Mouse (Mus musculus) intestine, embryonic 16.5 days (tissue): ENCODE results near the gene Vmn2r84. TPM values are rescaled to one million over a fixed set of nuclear protein-coding genes. Genes with fewer than 3 reads are reported as not detected.

ENCODE experiments used
- ATAC-seq: fragments of 200-750 bp; cut with Nextera tagmentation; 2 replicates; pipeline ENCODE4 v1.8.0; 2017; ENCODE audit warnings: moderate TSS enrichment, moderate library complexity
- H3K27ac ChIP-seq: fragments of 300-500 bp; sonication (generic); 2 replicates; pipeline ENCODE4 v1.5.1; 2014; ENCODE audit warnings: mild to moderate bottlenecking, low read length
- H3K27me3 ChIP-seq: fragments of 300-500 bp; sonication (generic); replicated peaks from 2 replicates; pipeline ENCODE4 v1.6.1; 2014; ENCODE audit warnings: low read length, control low read depth, mixed read lengths; ENCODE audit not compliant: control insufficient read depth, insufficient read depth
- H3K36me3 ChIP-seq: fragments of 300-500 bp; sonication (generic); 2 replicates; pipeline ENCODE4 v1.6.1; 2014; ENCODE audit warnings: low read length, control low read depth; ENCODE audit not compliant: control insufficient read depth, insufficient read depth
- H3K4me1 ChIP-seq: fragments of 300-500 bp; sonication (generic); 2 replicates; pipeline ENCODE4 v1.6.1; 2014; ENCODE audit warnings: low read length, control low read depth, mixed read lengths; ENCODE audit not compliant: control insufficient read depth, insufficient read depth
- H3K4me2 ChIP-seq: fragments of 300-500 bp; sonication (generic); 2 replicates; pipeline ENCODE4 v1.6.1; 2014; ENCODE audit warnings: low read depth, low read length, control low read depth
- H3K4me3 ChIP-seq: fragments of 300-500 bp; sonication (generic); 2 replicates; pipeline ENCODE4 v1.5.1; 2014; ENCODE audit warnings: mild to moderate bottlenecking, low read length
- H3K9ac ChIP-seq: fragments of 300-500 bp; sonication (generic); 2 replicates; pipeline ENCODE4 v1.6.1; 2014; ENCODE audit warnings: low read depth, low read length
- H3K9me3 ChIP-seq: fragments of 300-500 bp; sonication (generic); 2 replicates; pipeline ENCODE4 v1.6.1; 2016; ENCODE audit warnings: low read length, control low read depth; ENCODE audit not compliant: control insufficient read depth
- WGBS: fragments of 180-500 bp; shearing (Covaris S2); extraction: QIAGEN DNeasy Blood & Tissue Kit; methylation state at CpG from one replicate; pipeline ENCODE4 v1.1.7; 2014; 5-methylcytosine and 5-hydroxymethylcytosine counted together
- polyA plus RNA-seq: library from polyadenylated mRNA; unstranded; fragments of >200 nt; fragmentation: Nextera tagmentation; extraction: Ambion mirVana; gene quantifications from 2 replicates; pipeline ENCODE4 v1.2.1, GENCODE M21; 2015

Gene Vmn2r84
- polyA plus RNA-seq, 1 experiment from 2014 or later: not detected

DNA sequence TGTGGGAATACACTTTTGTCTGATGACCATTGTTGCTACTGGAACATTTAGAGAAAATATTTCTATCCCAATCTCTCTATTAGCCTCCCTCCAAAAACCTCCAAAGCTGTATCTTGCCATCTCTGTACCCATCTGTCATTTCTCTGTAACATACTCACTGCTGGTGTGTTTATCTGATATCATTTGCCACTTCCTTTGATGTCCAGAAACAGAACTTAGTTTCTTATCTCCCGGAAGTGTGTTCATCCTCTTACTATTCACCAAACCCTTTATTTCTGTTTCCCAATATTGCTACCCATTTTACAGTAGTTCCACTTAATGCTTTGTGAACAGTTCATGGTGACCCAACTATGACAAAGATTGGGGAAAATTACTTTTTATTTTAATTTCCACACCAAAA is 57.7 kb downstream of the Vmn2r84 start:
- H3K9me3 ChIP-seq: no peaks in the 10 kb centered on the region
- no peak overlapping the region for H3K9ac ChIP-seq
- H3K4me1 ChIP-seq: no peaks in the 10 kb centered on the region
- WGBS: 60% methylated on average over 1 of the region's 1 CpGs
- no peak for ATAC-seq
- H3K27ac ChIP-seq: no peak overlapping the region
- no peak overlapping the region for H3K4me2 ChIP-seq
- H3K36me3 ChIP-seq: no peaks in the 10 kb centered on the region
- H3K4me3 ChIP-seq: no peak overlapping the region
- no peaks in the 10 kb centered on the region for H3K27me3 ChIP-seq

DNA sequence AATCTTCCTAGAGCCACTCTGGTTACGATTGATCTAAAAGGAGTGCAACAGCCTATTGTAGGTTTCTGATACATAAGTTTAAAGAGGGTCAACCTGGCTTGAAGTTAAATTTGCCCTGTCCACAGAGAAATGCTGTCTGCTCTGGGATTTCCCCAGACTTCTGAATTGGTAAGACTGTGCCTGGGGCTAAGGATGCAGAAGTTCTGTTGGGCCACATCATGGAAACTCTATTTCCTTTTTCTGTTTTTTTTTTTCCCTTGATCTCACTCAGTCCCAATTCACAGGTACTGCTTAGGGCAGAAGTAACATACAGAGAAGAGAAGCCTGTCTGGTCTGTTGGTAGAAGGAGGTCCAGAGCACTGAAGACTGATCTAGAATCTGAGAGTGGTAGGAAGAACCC is 63.4 kb downstream of the Vmn2r84 start:
- no peak overlapping the region for H3K9ac ChIP-seq
- H3K4me3 ChIP-seq: no peak overlapping the region
- no peaks in the 10 kb centered on the region for H3K9me3 ChIP-seq
- WGBS: 89% methylated on average over 1 of the region's 1 CpGs
- H3K4me2 ChIP-seq: no peak overlapping the region
- H3K27me3 ChIP-seq: no peaks in the 10 kb centered on the region
- H3K4me1 ChIP-seq: no peaks in the 10 kb centered on the region
- H3K27ac ChIP-seq: no peak overlapping the region
- no peaks in the 10 kb centered on the region for H3K36me3 ChIP-seq
- ATAC-seq: no peak

Other genes starting within 250 kb of the Vmn2r84 start
- not detected in 2 replicates for gene Olfr825, start 227.6 kb downstream of the Vmn2r84 start, polyA plus RNA-seq
- gene Olfr826, start 210.1 kb downstream of the Vmn2r84 start, polyA plus RNA-seq: not detected in 2 replicates
- gene Olfr827, start 179.9 kb downstream of the Vmn2r84 start, polyA plus RNA-seq: not detected in 2 replicates
- gene Neurod4, start 114.1 kb downstream of the Vmn2r84 start, polyA plus RNA-seq: 0.07 TPM in 1 of 2 replicates, not detected in the other
- 0.62 and 0.68 TPM in 2 replicates for gene Tespa1, start 71.5 kb downstream of the Vmn2r84 start, polyA plus RNA-seq
- gene Vmn2r85, start 35.4 kb upstream of the Vmn2r84 start, polyA plus RNA-seq: not detected in 2 replicates
- gene Vmn2r86, start 61.7 kb upstream of the Vmn2r84 start, polyA plus RNA-seq: not detected in 2 replicates
- not detected in 2 replicates for gene Vmn2r87, start 103.1 kb upstream of the Vmn2r84 start, polyA plus RNA-seq